Mouse (Mus musculus) E14TG2a.4 (cell line): Measurements from ENCODE around the gene Tmem182.
A peak's percentile ranks its signal among the peaks of the same experiment; 100 is the strongest.

Experiments
- H3K27me3 ChIP-seq: 2 replicates; pipeline ENCODE4 v1.6.1; 2014; ENCODE audit warnings: low read length, control low read depth; ENCODE audit not compliant: insufficient read depth
- H3K36me3 ChIP-seq: 2 replicates; pipeline ENCODE4 v1.6.1; 2014; ENCODE audit warnings: low read length, control low read depth; ENCODE audit not compliant: insufficient read depth
- H3K4me1 ChIP-seq: replicated peaks from 2 replicates; pipeline ENCODE4 v1.6.1; 2014; ENCODE audit warnings: low read depth, low read length, control low read depth
- H3K4me3 ChIP-seq: replicated peaks from 2 replicates; pipeline ENCODE4 v1.5.1; 2014; ENCODE audit warnings: mild to moderate bottlenecking, low read length
- H3K9me3 ChIP-seq: 2 replicates; pipeline ENCODE4 v1.6.1; 2014; ENCODE audit warnings: low read length, control low read depth
- CTCF ChIP-seq: conservative IDR thresholded peaks from 2 replicates; pipeline ENCODE4 v1.5.1; 2014; ENCODE audit warnings: low read length
- NANOG ChIP-seq: IDR thresholded peaks from 2 replicates; pipeline ENCODE4 v1.6.1; 2014; ENCODE audit warnings: borderline replicate concordance, low read length, mixed read lengths
- POU5F1 ChIP-seq: IDR thresholded peaks from 2 replicates; pipeline ENCODE4 v1.6.1; 2014; ENCODE audit warnings: low read length, borderline replicate concordance

Gene Tmem182

DNA sequence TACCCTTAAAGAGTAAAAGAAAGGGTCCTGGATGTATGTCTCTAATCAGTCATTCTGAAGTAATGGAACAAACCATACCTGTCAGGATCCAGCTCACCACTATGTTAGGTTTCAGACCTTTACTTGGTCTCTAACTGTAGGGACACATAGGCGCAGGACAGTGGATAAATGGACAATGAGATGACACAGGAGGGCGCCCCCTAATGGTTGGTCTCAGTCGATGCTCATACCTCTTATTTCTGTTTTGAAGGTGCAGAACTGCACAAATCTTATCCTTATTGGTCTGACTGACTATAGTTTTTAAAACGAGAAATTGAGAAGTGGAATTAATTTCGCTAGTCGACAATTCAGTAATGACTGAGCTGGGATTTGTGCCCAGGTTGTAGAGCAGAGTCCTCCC is 79.5 kb downstream of the Tmem182 start:
- peaks cover 4% of the 10 kb centered on the region; the same call in 1 of the 2 replicates for H3K27me3 ChIP-seq
- H3K4me3 ChIP-seq: no peak overlapping the region
- H3K4me1 ChIP-seq: 0 out of 2 replicates have a peak, but pooled peaks cover 2% of the 10 kb centered on the region
- no peaks in the 10 kb centered on the region for H3K36me3 ChIP-seq
- no peaks in the 10 kb centered on the region for H3K9me3 ChIP-seq
- peak; percentile 60 for TF ChIP-seq CTCF
- TF ChIP-seq NANOG: no peak

DNA sequence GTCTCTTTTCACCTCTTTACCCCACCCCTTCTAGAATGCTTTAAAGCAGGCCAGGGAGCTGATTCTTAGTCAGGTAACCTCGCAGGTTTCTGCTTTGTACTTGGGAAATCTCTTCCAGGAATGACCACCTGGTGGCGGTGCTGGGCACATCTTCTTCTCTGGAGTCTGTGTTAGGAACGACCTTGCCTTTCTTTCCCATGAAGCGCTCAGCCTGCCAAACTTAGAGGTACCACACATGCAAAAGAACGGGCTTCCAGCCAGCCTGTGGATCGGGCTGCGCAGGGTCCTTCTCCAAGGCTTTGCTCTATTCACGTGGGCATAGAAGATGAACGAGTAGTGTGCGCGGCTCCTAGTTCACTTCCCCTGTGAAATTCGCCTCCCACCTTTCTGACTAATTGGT is 82.3 kb downstream of the Tmem182 start:
- H3K4me3 ChIP-seq: no peak overlapping the region

DNA sequence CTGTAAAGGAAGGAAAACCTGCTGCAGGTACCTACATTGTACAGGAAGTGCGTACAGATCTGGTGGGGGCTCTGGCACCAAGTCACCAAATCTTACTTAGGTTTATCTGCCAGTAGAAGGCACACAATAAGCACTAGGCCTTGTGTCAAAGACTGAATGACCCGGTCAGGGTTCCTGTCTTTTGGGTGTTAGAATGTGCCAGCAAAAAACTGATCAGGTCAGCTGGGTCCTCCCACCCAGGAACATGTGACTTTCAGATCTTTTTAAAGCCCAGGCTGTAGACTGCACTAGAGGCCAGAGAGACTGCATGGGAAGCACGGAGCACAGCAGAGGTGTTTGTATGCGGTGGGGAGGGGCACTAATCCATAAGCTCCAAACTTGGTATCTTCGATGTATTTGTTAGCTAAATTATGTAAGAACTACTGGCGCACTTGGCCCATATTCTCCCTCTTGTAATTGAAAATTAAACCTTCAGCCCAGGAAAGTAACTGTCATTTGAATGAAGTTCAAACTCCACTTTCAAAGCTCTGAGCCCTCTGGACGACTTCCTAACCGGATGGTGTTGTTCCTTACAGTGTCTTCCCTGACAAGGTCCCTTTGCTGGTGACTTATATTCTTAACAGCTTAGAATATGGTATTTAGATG is 83.1 kb downstream of the Tmem182 start:
- no peak overlapping the region for H3K4me3 ChIP-seq
- H3K36me3 ChIP-seq: no peaks in the 10 kb centered on the region
- no peaks in the 10 kb centered on the region for H3K9me3 ChIP-seq
- H3K4me1 ChIP-seq: 0 out of 2 replicates have a peak, but pooled peaks cover 2% of the 10 kb centered on the region
- peaks cover 7% of the 10 kb centered on the region; the same call in 1 of the 2 replicates for H3K27me3 ChIP-seq
- no peak for TF ChIP-seq CTCF
- no peak for TF ChIP-seq NANOG

More for the DNA sequence above, 82.3 kb downstream of the Tmem182 start:
- Histone ChIP-seq H3K4me1 (0 out of 2 replicates have a peak, but pooled peaks cover 2% of the 10 kb centered on the region), H3K27me3 (peaks cover 10% of the 10 kb centered on the region; the same call in 1 of the 2 replicates), H3K36me3 (no peaks in the 10 kb centered on the region), H3K9me3 (no peaks in the 10 kb centered on the region)
- TF ChIP-seq CTCF (peak; percentile 49), NANOG (no peak)

DNA sequence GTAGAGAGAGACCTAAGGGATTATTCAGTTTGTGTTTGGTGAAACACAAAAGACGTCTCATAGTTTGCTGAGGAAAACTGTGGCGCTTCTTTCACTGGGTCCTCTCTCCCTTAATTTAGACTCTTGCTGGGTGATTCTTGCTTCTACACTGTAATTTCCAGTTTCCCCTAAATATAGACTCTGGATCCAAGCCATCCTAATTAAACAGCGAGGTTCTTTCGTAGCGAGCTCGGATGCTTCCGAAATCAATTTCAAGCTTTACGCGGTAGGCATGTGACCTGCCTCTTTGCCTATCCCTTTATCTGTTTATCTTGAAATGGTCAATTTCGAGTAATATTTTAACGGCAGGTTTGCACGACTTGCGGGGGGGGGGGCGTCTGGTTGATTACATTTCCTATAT is 84.2 kb downstream of the Tmem182 start:
- Histone ChIP-seq H3K4me3 (no peak overlapping the region), H3K27me3 (peaks cover 7% of the 10 kb centered on the region; the same call in 1 of the 2 replicates), H3K4me1 (0 out of 2 replicates have a peak, but pooled peaks cover 2% of the 10 kb centered on the region), H3K36me3 (no peaks in the 10 kb centered on the region), H3K9me3 (no peaks in the 10 kb centered on the region)
- no peak for TF ChIP-seq NANOG
- no peak for TF ChIP-seq POU5F1
- no peak for TF ChIP-seq CTCF

DNA sequence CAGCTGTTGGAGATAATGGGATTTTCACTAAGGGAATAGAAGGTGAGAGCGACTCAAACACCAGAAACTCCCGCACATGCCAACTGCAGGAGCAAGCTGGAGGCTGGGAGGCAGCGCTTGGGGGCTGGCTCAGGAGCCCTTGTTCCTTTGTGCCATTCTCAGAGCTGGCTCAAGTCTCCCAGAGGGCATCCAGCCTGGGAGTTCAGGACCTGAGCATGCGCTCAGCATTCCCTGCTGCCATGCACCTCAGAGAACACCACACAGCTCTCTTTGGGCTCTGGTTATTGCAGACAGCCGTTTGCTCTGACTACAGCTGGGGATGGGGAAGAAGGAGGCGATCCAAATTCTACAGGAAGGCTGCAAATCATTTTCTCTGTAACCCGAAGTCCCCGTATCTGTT is 84.8 kb downstream of the Tmem182 start:
- 0 out of 2 replicates have a peak, but pooled peaks cover 2% of the 10 kb centered on the region for H3K4me1 ChIP-seq
- peaks cover 7% of the 10 kb centered on the region; the same call in 1 of the 2 replicates for H3K27me3 ChIP-seq
- no peaks in the 10 kb centered on the region for H3K9me3 ChIP-seq
- TF ChIP-seq POU5F1: no peak
- no peak for TF ChIP-seq CTCF
- TF ChIP-seq NANOG: no peak
- no peaks in the 10 kb centered on the region for H3K36me3 ChIP-seq
- H3K4me3 ChIP-seq: no peak overlapping the region

DNA sequence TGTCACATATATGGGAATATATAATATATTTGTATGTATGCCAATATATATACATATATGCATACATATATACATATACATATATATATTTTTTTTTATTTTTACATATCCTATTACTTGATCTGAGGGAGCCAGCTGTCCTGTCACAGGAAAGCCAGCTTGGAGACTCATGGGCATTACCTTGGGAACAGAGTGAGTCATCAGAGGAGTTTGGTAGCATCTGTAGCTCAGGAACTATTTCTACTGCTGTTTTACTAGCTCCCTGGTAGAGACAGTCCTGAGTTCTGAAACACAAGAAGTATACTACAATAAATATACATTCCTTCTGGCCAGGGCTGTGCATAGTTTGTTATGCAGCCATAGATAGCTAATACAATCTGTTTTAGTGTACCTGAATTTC is 98.3 kb downstream of the Tmem182 start:
- Histone ChIP-seq H3K4me1 (peaks cover 24% of the 10 kb centered on the region), H3K36me3 (no peaks in the 10 kb centered on the region), H3K9me3 (no peaks in the 10 kb centered on the region; the same call in 1 of the 2 replicates), H3K4me3 (no peak overlapping the region), H3K27me3 (no peaks in the 10 kb centered on the region)
- TF ChIP-seq POU5F1: no peak
- TF ChIP-seq NANOG: no peak
- no peak for TF ChIP-seq CTCF
